Mouse (Mus musculus) testis, adult 2 months (tissue): ENCODE measurements around the gene Otub1.

Experiments
- CTCF ChIP-seq: fragments of 200-500 bp; IDR thresholded peaks from 2 replicates; pipeline ENCODE4 v1.5.1; 2012; ENCODE audit warnings: low read depth, mild to moderate bottlenecking, inconsistent platforms, low read length, moderate library complexity; ENCODE audit not compliant: control insufficient read depth, insufficient read depth, insufficient replicate concordance
- POLR2A ChIP-seq: fragments of 200-500 bp; IDR thresholded peaks from 2 replicates; pipeline ENCODE4 v1.6.1; 2012; ENCODE audit warnings: low read depth, mild to moderate bottlenecking, inconsistent platforms, low read length, moderate library complexity; ENCODE audit not compliant: control insufficient read depth

DNA sequence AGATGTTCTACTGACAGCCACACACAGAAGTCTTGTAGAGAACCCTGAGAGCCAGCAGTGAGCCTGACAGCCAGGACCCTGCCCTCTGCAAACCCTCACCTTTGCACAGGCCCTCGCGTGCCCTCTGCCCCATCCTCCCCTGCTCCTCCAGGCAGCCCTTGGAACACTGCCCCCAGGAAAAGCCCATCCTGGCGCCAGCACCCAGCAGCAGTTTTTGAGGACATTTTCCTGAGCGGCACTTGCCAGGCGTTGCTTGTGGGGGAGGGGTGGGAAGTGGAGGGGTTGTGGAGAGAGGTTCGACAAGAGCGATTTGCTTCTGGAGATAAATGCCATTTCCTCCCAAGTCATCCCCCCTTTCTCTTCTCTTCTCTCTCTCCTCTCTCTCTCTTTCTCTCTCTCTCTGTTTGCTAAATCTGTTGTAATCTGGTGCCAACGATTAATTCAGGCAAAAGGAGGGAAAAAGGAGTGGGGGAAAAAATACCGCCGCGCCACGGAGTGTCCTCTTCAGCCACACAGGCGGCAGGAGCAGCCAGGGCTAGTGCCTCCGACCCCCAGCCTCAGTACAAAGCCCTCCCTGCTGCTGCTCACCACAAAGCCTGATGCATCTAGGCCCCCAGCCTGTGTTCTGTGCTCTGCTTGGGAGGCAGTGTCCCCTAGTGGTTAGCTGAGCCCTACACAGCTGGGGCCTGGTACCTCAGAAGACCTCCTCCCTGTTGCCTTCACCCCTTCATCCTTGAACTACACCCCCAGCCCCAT lies 45.8 kb downstream of the Otub1 start:
- peak; percentile 57; the same call in 1 of the 2 replicates for TF ChIP-seq CTCF
- no peak for TF ChIP-seq POLR2A
